Mouse (Mus musculus): ENCODE measurements around the gene Tra2a. TPM values are rescaled to one million over a fixed set of nuclear protein-coding genes. Genes with fewer than 3 reads are reported as not detected.

Gene Tra2a
- total and polyA plus RNA-seq, 3 experiments: 55.4 to 120 (median 103) TPM

DNA sequence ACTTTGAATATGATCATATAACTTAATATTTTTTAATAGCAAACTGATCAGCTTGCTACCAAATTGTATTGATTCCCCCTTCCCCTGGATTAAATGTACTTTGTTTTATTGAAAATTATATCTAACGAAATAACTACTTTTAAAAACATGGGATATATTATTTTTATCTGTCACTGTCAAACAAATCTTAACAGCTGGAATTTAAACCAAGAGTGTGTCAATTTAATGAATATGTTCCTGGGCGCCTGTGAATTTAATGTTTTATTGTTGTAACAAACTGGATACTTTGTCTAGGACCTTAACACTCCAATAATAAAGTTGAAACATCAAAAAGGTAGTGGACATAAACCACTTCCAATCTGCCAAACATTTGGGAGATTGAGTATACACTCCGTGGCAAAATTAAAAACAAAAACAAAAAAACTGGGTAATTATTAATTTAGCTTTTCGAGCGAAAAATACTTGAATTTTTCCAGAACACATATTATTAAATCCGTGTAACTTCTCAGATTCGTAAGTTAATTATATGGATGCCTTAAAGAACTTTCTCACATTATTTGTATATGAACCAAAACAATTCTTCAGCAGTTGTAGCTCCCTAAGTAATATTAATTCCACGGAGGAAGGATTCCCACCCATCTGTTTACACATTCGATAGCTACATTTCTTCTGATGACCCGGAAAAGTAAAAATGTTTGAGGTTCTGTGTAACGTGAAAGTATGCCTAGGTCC lies 46.9 kb downstream of the Tra2a start:
- Histone ChIP-seq H3K9me3 (replicated peaks; ENCODE audit: low read length) (no peaks in the 10 kb centered on the region), H3K4me1 (ENCODE audit: control insufficient read depth in 1 of 2, insufficient read depth in 2 of 2) (peaks cover 0 to 12% of the 10 kb centered on the region in 2 experiments; a peak in 3 of 4 replicates), H3K4me3 (replicated peaks in 1 of 3; ENCODE audit: low read depth in 2 of 3, low read length in 2 of 3, poor library complexity in 1 of 3) (peak overlapping the region; percentile 64 to 83 (median 74)), H3K36me3 (replicated peaks in 1 of 2; ENCODE audit: control insufficient read depth in 1 of 2, insufficient read depth in 1 of 2, low read length in 1 of 2) (no peaks in the 10 kb centered on the region), H3K9ac (ENCODE audit: insufficient read depth, low read depth) (peak overlapping the region; percentile 84), H3K79me2 (replicated peaks; ENCODE audit: control insufficient read depth, extremely low read depth, insufficient read depth, poor library complexity, severe bottlenecking) (peaks cover 23% of the 10 kb centered on the region), H3K4me2 (ENCODE audit: insufficient read depth, low read depth, poor library complexity, severe bottlenecking) (peak overlapping the region; percentile 39; the same call in 1 of the 2 replicates), H3K27me3 (replicated peaks) (peaks cover 7% of the 10 kb centered on the region), H3K27ac (ENCODE audit: insufficient read depth, low read depth) (peak overlapping the region; percentile 87)
- dilution Hi-C loops (cut with MboI; ENCODE audit: extremely low pct_ligation_motif_present, extremely low pct_unique_long_range_greater_than_20kb, low sequenced_read_pairs): no loop called here
- TF ChIP-seq BHLHE40 (IDR thresholded peaks at IDR 0.05; ENCODE audit: low read depth, low read length): 0 out of 2 replicates have a peak, but pooled peaks have one; percentile 19
- peak; percentile 17; the same call in 1 of the 2 replicates for TF ChIP-seq EP300 (IDR thresholded peaks at IDR 0.05; ENCODE audit: low read length)
- TF ChIP-seq MAZ (IDR thresholded peaks at IDR 0.05; ENCODE audit: low read depth, low read length): 0 out of 2 replicates have a peak, but pooled peaks have one; percentile 23
- TF ChIP-seq SIN3A (IDR thresholded peaks at IDR 0.05; ENCODE audit: low read length): peak; percentile 35
- TF ChIP-seq GABPA (IDR thresholded peaks at IDR 0.05; ENCODE audit: insufficient replicate concordance, low read depth, low read length): no peak
- TF ChIP-seq CHD1 (IDR thresholded peaks at IDR 0.05; ENCODE audit: low read depth, low read length): peak; percentile 93; the same call in 1 of the 2 replicates
- no peak for TF ChIP-seq MEF2A (IDR thresholded peaks at IDR 0.05; ENCODE audit: borderline replicate concordance, low read depth, low read length)
- TF ChIP-seq RCOR1 (conservative IDR thresholded peaks at IDR 0.05; ENCODE audit: low read depth, low read length): no peak
- in situ Hi-C loops (cut with MboI; ENCODE audit: low pct_ligation_motif_present, low pct_unique_long_range_greater_than_20kb, low sequenced_read_pairs): no loop called here
- DNase-seq (ENCODE audit: extremely low read depth): no peak

- Histone ChIP-seq H3K36me3 (replicated peaks in 1 of 2; ENCODE audit: control insufficient read depth in 1 of 2, insufficient read depth in 1 of 2, low read length in 1 of 2) (no peaks in the 10 kb centered on the region), H3K4me1 (ENCODE audit: control insufficient read depth in 1 of 2, insufficient read depth in 2 of 2) (peaks cover 0 to 22% of the 10 kb centered on the region in 2 experiments; a peak in 3 of 4 replicates), H3K79me2 (replicated peaks; ENCODE audit: control insufficient read depth, extremely low read depth, insufficient read depth, poor library complexity, severe bottlenecking) (peaks cover 26% of the 10 kb centered on the region), H3K4me2 (ENCODE audit: insufficient read depth, low read depth, poor library complexity, severe bottlenecking) (peak overlapping the region; percentile 70), H3K4me3 (replicated peaks in 1 of 3; ENCODE audit: low read depth in 2 of 3, low read length in 2 of 3, poor library complexity in 1 of 3) (peak overlapping the region; percentile 58 to 83 (median 64)), H3K27me3 (replicated peaks) (peaks cover 5% of the 10 kb centered on the region), H3K9me3 (replicated peaks; ENCODE audit: low read length) (no peaks in the 10 kb centered on the region), H3K9ac (ENCODE audit: insufficient read depth, low read depth) (peak overlapping the region; percentile 57), H3K27ac (ENCODE audit: insufficient read depth, low read depth) (peak overlapping the region; percentile 67)
- dilution Hi-C loops (cut with MboI; ENCODE audit: extremely low pct_ligation_motif_present, extremely low pct_unique_long_range_greater_than_20kb, low sequenced_read_pairs): no loop called here
- peak; percentile 34 for DNase-seq (ENCODE audit: extremely low read depth)
- TF ChIP-seq USF1 (IDR thresholded peaks at IDR 0.05; ENCODE audit: low read depth, low read length) (no peak), POLR2A (IDR thresholded peaks at IDR 0.05; ENCODE audit: low read depth, low read length) (peak; percentile 44; the same call in 1 of the 2 replicates), MXI1 (IDR thresholded peaks at IDR 0.05; ENCODE audit: low read depth, low read length) (peak; percentile 40; the same call in 1 of the 2 replicates), CHD1 (IDR thresholded peaks at IDR 0.05; ENCODE audit: low read depth, low read length) (peak; percentile 63; the same call in 1 of the 2 replicates), SIN3A (IDR thresholded peaks at IDR 0.05; ENCODE audit: low read length) (no peak; the same call in 1 of the 2 replicates), ELF1 (IDR thresholded peaks at IDR 0.05; ENCODE audit: low read depth, low read length) (peak; percentile 11; the same call in 1 of the 2 replicates), E2F4 (IDR thresholded peaks at IDR 0.05; ENCODE audit: insufficient replicate concordance, low read depth, low read length) (0 out of 2 replicates have a peak, but pooled peaks have one; percentile 35)
- in situ Hi-C loops (cut with MboI; ENCODE audit: low pct_ligation_motif_present, low pct_unique_long_range_greater_than_20kb, low sequenced_read_pairs): no loop called here
Measured at GRCm38 (mm10) chr6:49215748-49216585, 47.9 kb downstream of the Tra2a start.
